In genomic region chrX:10268761-10269437, GRCm38 (mm10) we compare ENCODE assay signal across 25 mouse cellular contexts. TPM values are rescaled to one million over a fixed set of nuclear protein-coding genes. Genes with fewer than 3 reads are reported as not detected.
DNase-seq lines count a peak whose midpoint lies in the region; ATAC-seq lines count a peak whose summit lies in the region.
"Had no signal": no experiment of that assay in that cellular context is flagged by ENCODE, and none has a peak within 500 bp of the region (broad histone marks: within the 10 kb centered on the region; RNA-seq: fewer than 3 reads in every experiment).

No protein-coding gene starts in this region.

- no peaks in the 10 kb centered on the region for H3K9me3 ChIP-seq in midbrain, embryonic 14.5 days (ENCODE audit: control insufficient read depth, low read length)
- no peaks in the 10 kb centered on the region for H3K9me3 ChIP-seq in midbrain, embryonic 10.5 days (replicated peaks)
- H3K9me3 ChIP-seq: embryonic facial prominence, embryonic 13.5 days; G1E; heart, embryonic 15.5 days; hindbrain, embryonic 13.5 days; liver, embryonic 13.5 days; midbrain, embryonic 13.5 days had no signal

- H3K9ac ChIP-seq in midbrain, embryonic 14.5 days (replicated peaks; ENCODE audit: low read length) = no peak overlapping the region
- H3K9ac ChIP-seq: embryonic facial prominence, embryonic 13.5 days; heart, embryonic 15.5 days; hindbrain, embryonic 13.5 days; liver, embryonic 13.5 days; midbrain, embryonic 13.5 days had no signal

- DNase-seq in midbrain, embryonic 14.5 days = peak; percentile 29
- DNase-seq in midbrain, embryonic 10.5 days (ENCODE audit: low spot score) = no peak
- DNase-seq in cerebellum, adult 18-20 months = peak; percentile 36 to 50
- peak; percentile 29 to 65 for DNase-seq in cerebellum, postnatal 14 days
- no peak for DNase-seq in neural tube, embryonic 10.5 days (ENCODE audit: extremely low spot score, low spot score)
- DNase-seq in heart, postnatal 4 days = no peak
- no peak for DNase-seq in testis, postnatal 14 days (ENCODE audit: low spot score)
- DNase-seq: heart, adult 2 months; kidney, postnatal 10 days; liver, embryonic 13.5 days; spleen, adult 18-20 months; thymus, adult 2 months had no signal

- H3K4me2 ChIP-seq in midbrain, embryonic 14.5 days (ENCODE audit: low read length) = no peak overlapping the region
- H3K4me2 ChIP-seq: embryonic facial prominence, embryonic 13.5 days; heart, embryonic 15.5 days; hindbrain, embryonic 13.5 days; liver, embryonic 13.5 days; midbrain, embryonic 13.5 days had no signal

- no peaks in the 10 kb centered on the region for H3K27me3 ChIP-seq in midbrain, embryonic 14.5 days (ENCODE audit: control insufficient read depth, insufficient read depth, low read length)
- no peaks in the 10 kb centered on the region for H3K27me3 ChIP-seq in midbrain, embryonic 10.5 days (ENCODE audit: low read depth, poor library complexity, severe bottlenecking)
- H3K27me3 ChIP-seq: embryonic facial prominence, embryonic 13.5 days; heart, embryonic 15.5 days; hindbrain, embryonic 13.5 days; liver, embryonic 13.5 days; midbrain, embryonic 13.5 days had no signal

- no peak overlapping the region for H3K27ac ChIP-seq in midbrain, embryonic 14.5 days (replicated peaks; ENCODE audit: low read depth, low read length)
- H3K27ac ChIP-seq in midbrain, embryonic 10.5 days (replicated peaks) = no peak overlapping the region
- H3K27ac ChIP-seq: embryonic facial prominence, embryonic 13.5 days; heart, adult 2 months; heart, embryonic 15.5 days; hindbrain, embryonic 13.5 days; layer of hippocampus, adult 2 months; liver, embryonic 13.5 days; midbrain, embryonic 13.5 days had no signal

- no peaks in the 10 kb centered on the region for H3K36me3 ChIP-seq in midbrain, embryonic 14.5 days (ENCODE audit: control insufficient read depth, insufficient read depth, low read length)
- no peaks in the 10 kb centered on the region for H3K36me3 ChIP-seq in midbrain, embryonic 10.5 days
- H3K36me3 ChIP-seq: embryonic facial prominence, embryonic 13.5 days; G1E; heart, embryonic 15.5 days; hindbrain, embryonic 13.5 days; liver, embryonic 13.5 days; midbrain, embryonic 13.5 days had no signal

- 73% methylated on average over 4 of the region's 4 CpGs for WGBS in midbrain, embryonic 14.5 days
- WGBS in midbrain, embryonic 10.5 days = 91% methylated on average over 4 of the region's 4 CpGs

- H3K4me3 ChIP-seq in midbrain, embryonic 14.5 days (replicated peaks; ENCODE audit: low read depth, low read length) = no peak overlapping the region
- H3K4me3 ChIP-seq in midbrain, embryonic 10.5 days = no peak overlapping the region
- H3K4me3 ChIP-seq: embryonic facial prominence, embryonic 13.5 days; heart, adult 2 months; heart, embryonic 15.5 days; hindbrain, embryonic 13.5 days; layer of hippocampus, adult 2 months; liver, embryonic 13.5 days; midbrain, embryonic 13.5 days had no signal

- no peaks in the 10 kb centered on the region for H3K4me1 ChIP-seq in midbrain, embryonic 14.5 days (ENCODE audit: control insufficient read depth, insufficient read depth, low read length)
- H3K4me1 ChIP-seq in midbrain, embryonic 10.5 days = no peaks in the 10 kb centered on the region
- H3K4me1 ChIP-seq: embryonic facial prominence, embryonic 13.5 days; heart, embryonic 15.5 days; hindbrain, embryonic 13.5 days; liver, embryonic 13.5 days; midbrain, embryonic 13.5 days had no signal

- ATAC-seq in midbrain, embryonic 14.5 days (ENCODE audit: low FRiP score, low TSS enrichment) = no peak
- ATAC-seq: CD4-positive, CD25-positive, alpha-beta regulatory T cell, adult 4 months; intestine, postnatal 0 days; midbrain, embryonic 13.5 days had no signal

RNA-seq across cellular contexts. Expression of gene Otc, which starts 16.8 kb away (rescaled TPM):
- polyA plus RNA-seq in midbrain, embryonic 14.5 days (2014; fragmentation: Nextera tagmentation; extraction: Ambion mirVana) = 0.15 TPM in 1 of 2 replicates, not detected in the other
- polyA plus RNA-seq in midbrain, embryonic 10.5 days (2016; fragmentation: Nextera tagmentation; extraction: Ambion mirVana) = not detected in 2 replicates
- not detected for total RNA-seq in heart, postnatal 4 days (2021)
- total RNA-seq: gastrocnemius, adult 8-10 months; heart, adult 2 months; layer of hippocampus, adult 2 months; left cerebral cortex, adult 18-20 months had no signal
- polyA plus RNA-seq: CD4-positive, CD25-positive, alpha-beta regulatory T cell, adult 4 months; cortical plate, adult 2 months; embryonic facial prominence, embryonic 13.5 days; G1E; heart, embryonic 15.5 days; limb, embryonic 11.5 days; midbrain, embryonic 13.5 days; thymus, adult 2 months; urinary bladder, adult 2 months had no signal

RNA-seq across cellular contexts. Expression of gene Rpgr, which starts 52.2 kb away (rescaled TPM):
- 38.1 and 39.6 TPM in 2 replicates for polyA plus RNA-seq in midbrain, embryonic 14.5 days (2014; fragmentation: Nextera tagmentation; extraction: Ambion mirVana)
- 31.7 and 34.7 TPM in 2 replicates for polyA plus RNA-seq in midbrain, embryonic 10.5 days (2016; fragmentation: Nextera tagmentation; extraction: Ambion mirVana)
- total RNA-seq in heart, postnatal 4 days (2021) = 1 to 10 TPM; 7.1 to 8.4 TPM

Comparison
In these comparisons a context has a peak if more than half of its experiments do, and no peak if none do; other contexts are left out.
1. DNase-seq: peak in midbrain, embryonic 14.5 days (single experiment), cerebellum, adult 18-20 months (2 of 2) and cerebellum, postnatal 14 days (2 of 2); none in midbrain, embryonic 10.5 days (single experiment), neural tube, embryonic 10.5 days (single experiment), heart, postnatal 4 days (single experiment) and testis, postnatal 14 days (single experiment).